Mouse (Mus musculus) cerebellum, postnatal 4 days (tissue): ENCODE results near the gene 1700016D06Rik.
A peak's percentile ranks its signal among the peaks of the same experiment; 100 is the strongest.

Source experiments
- DNase-seq, 2 experiments: peaks; one replicate each; pipeline ENCODE4 v3.0.0; 2022; ENCODE audit warnings: low spot score in 2 of 2, mixed read lengths in 1 of 2

1700016D06Rik gene

DNA sequence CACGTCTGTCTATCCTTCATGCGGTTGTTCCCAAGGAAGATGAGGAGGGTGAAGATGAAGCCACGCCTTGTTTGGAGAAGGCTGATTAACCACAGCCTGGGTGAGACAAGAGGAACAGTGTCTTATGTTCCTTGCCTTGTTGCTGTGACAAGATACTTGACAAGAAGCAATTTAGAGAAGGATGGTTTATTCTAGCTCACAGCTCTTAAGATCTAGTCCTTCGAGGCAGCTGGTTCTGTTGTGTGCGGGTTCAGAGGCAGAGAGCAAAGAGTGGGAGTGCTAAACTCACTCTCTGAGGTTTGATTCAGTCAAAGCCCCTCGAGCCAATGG lies at the start of gene 1700016D06Rik:
TSS of gene 1700016D06Rik (minus strand) at position 31 of the 330 bp plus-strand sequence.
- DNase-seq = no peak

- DNase-seq = no peak
These were observed 48.6 kb upstream of the 1700016D06Rik start for GRCm38 (mm10) chr8:11749472-11749871.

DNA sequence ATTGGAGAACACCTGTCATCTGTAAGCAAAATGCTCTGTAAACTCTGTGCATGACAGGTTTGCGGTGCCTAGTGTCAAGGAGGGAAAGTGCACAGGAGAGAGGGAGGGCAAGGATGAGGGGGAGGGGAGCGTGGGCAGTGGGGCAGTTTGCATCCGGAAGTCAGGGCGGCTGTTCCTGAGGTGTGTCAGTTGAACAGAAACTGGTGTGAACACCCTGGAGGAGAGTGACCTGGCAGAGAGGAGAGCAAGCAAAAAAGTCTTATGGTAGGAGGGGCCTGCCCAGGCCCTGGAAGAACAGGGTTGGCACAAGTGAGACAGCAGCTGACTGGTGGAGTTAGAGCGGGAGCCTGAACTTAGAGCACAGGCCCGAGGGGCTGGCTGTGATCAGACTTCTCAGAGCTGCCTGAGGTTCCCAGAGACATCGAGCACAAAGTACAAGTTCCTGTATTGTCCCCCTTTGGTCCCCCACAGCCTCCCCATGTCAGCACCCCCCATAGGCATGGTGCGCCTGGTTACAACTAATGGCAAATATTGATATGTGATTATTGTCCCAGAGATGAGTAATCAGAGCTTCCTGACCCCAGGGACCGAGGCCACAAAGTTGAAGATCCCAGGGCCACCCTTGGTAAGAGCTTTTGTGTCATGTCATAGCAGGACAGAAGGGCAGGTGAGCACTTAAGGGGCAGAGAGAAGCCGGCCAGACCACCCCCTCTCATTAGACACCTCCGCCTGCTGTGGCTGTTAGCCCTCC lies 46.2 kb upstream of the 1700016D06Rik start:
- no peak for DNase-seq

GRCm38 (mm10) chr8:11743580-11743979 lies 42.7 kb upstream of the 1700016D06Rik start:
- DNase-seq = no peak

DNA sequence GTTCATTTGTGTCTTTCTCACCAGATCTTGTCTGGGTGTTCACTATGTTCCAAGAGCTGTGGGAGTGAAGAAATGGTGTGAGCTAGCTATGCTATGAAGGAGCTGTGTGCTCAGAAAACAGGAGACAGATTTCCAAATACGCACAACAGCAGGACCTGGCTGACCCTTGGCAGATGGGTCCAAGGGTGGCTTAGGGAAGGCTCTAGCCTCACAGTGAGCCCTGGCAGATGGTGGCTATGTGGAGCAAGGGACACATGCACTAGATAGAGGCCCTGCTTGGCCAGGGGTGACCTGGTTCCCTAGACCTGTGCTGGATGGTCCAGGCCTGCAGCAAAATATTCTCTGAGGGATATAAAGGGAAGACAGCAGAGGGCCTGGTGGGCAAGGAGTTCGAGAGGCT lies 40.0 kb upstream of the 1700016D06Rik start:
- no peak for DNase-seq

- DNase-seq = no peak
These were observed 38.2 kb upstream of the 1700016D06Rik start for GRCm38 (mm10) chr8:11739082-11739481.

GRCm38 (mm10) chr8:11737096-11737495 lies 36.2 kb upstream of the 1700016D06Rik start:
- DNase-seq = no peak

DNA sequence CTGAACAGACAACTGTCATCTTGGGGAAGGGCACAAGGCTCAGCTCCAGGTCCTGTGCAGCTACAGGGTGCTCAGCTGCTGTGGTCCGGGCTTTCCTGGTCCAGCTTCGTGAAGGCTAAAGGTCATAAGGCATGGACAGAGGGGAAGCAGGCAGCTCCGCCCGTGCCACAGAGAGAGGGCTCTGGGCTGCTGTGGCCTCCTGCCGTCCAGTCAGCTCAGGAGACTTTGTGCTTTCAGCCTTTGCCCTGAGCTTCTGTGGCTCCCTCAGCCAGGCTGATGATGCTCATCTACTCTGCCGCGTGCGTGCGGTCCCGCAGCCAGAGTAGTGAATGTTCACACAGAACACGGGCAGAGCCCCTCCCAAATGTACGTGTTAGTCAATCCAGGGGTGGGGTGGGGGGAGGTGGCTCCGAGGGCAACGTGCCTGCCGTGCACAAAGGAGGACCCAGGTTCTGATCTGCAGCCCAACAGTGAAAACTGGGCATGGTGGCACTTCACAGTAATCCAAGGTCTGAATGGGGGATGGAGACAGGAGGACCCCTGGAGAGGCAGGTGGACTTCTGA lies 34.9 kb upstream of the 1700016D06Rik start:
- no peak for DNase-seq

- no peak for DNase-seq
These were observed 29.5 kb upstream of the 1700016D06Rik start for GRCm38 (mm10) chr8:11730271-11730940.

DNA sequence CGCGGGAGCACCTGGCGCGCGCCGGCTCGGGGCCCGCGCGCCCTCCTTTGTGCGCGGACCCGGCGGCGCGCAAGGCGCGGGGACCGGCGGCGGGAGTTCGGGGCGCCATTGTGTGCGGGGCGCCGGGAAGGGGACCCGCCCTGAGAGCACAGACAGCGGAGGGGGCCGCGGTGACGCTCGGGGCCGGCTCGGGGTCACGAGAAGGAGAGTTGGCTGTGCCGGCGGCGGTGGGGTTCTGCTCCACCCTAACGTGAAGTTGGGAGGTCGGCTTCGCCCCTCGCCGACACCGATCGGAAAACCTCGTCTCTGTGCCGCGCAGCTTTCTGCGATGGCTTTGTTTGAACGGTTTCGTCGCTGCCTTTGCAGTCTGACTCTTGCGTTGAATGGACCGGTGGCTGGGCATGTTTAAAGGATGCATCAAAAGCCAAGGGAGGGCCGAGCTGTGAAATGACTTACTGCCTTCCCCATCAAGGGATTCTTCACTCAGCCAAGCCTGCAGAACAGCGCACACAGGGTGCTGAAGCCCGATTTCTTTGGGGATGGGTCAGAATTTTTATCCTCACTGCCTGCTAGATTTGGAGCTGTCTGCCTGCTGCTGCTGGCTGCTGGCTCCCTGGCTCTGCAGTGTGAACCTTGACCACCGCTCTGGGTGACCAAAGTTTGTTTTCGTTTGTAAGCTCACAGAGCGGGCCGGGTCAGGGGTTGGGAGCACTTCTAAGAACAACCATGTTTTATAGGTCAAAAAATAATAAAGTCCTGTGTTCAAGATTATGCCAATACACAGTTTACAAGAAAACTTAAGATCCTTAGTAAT lies 27.8 kb upstream of the 1700016D06Rik start:
- peak; percentile 30 to 59 for DNase-seq

- peak; percentile 56 to 82 for DNase-seq
These were observed 27.0 kb upstream of the 1700016D06Rik start, which contains the start of gene Arhgef7 for GRCm38 (mm10) chr8:11727651-11728481. Arhgef7 (plus strand) TSS chr8:11727721.

DNA sequence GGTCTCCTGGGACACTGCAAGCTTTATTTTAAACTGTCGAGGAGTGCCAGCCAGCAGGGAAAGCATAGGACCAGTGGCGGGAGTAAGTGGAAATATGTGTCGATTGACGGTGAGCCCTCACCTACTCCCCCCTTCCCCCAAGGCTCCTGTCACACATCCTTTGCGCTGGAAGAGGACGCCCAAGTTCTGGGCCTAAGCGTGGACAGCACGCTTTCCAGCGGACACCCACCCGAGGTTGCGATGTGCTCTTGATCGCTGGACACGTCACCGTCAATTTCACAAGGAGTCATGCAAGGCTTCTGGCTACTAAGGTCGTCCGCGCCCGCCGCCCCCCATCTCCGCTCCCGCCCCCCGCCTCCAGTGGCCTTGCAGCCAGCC lies 26.4 kb upstream of the 1700016D06Rik start:
- DNase-seq = no peak

DNA sequence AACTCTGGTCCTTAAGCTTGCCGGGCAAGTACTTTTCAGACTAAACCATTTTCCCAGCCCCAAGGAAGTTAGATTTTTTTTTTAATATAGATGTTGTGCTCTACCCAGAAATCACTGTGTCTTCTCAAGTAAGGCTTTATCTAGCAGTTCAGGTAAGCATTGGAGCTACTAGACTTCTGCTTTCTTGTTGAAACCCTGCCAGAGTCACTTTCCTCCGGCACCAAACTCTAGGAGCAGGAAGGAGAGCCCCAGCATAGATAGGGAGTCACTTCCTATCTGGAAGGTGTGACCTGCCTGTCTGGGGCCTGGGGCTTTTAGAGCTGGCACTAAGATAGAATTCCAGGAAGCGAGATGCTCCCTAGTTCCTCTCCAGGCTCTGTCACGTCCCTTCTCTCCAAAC lies 16.3 kb upstream of the 1700016D06Rik start:
- no peak for DNase-seq

DNA sequence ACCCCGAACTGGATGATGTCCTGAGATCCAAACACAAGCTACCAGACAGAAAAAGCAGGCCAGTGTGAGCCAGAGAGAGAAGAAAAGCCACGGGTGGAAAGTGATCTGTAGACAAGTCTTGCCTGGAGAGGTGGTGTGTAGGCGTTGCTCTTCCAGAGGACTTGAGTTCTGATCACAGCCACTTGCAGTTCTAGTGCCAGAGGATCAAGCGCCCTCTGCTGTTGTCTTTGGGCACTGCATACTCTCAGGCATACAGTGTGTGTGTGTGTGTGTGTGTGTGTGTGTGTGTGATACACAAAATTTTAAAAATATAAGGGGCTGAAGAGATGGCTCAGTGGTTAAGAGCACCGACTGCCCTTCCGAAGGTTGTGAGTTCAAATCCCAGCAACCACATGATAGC lies 11.4 kb upstream of the 1700016D06Rik start:
- DNase-seq = no peak

GRCm38 (mm10) chr8:11710415-11710814 lies 9.6 kb upstream of the 1700016D06Rik start:
- no peak for DNase-seq

DNA sequence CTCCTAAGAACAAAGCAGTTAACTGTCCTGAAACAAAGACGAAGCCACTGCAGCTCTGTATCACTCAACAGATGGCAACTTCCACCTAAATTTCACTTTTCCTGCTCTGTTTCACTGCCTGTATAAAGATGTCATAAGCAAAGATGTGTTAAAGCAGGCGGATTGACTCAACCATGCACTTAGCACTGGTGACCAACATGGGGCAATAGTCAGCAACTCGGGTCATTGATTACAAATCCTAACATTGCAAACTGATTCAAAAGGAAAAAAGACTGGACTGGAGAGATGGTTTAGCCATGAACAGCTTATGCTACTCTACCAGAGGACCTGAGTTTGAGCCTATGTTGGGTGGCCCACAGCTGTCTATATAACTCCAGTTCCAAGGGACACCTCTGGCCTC lies 8.7 kb upstream of the 1700016D06Rik start:
- DNase-seq = no peak

GRCm38 (mm10) chr8:11708815-11709214 lies 8.0 kb upstream of the 1700016D06Rik start:
- no peak for DNase-seq

GRCm38 (mm10) chr8:11707701-11708100 lies 6.8 kb upstream of the 1700016D06Rik start:
- no peak for DNase-seq

GRCm38 (mm10) chr8:11705818-11706217 lies 5.0 kb upstream of the 1700016D06Rik start:
- DNase-seq = no peak

DNA sequence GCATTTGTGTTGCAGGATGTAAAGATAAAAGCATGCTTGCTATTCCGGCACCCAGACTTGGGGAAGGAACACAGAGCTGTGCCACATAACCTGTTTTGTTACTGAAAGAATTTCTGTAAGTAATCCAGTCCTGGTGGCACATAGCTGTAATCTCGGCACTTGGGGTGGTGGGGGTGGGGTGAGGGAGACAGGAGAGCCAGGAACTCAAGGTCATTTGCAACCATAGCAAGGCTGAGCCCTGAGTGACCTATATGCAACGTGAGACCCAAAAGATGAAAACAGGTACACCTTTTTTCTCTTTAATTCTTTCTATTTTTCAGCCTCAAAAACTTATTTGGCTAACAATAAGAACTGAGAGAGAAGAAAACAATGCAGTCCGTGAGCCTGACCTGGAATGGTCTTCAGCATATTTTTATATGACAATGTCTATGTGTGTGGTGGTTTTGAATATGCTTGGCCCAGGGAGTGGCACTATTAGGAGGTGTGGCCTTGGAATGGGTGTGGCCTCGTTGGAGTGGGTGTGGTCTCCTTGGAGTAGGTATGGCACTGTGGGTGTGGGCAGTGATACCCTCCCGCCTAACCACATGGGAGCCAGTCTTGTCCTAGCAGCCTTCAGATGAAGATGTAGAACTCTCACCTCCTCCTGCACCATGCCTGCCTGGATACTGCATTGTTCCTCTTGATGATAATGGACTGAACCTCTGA lies 4.0 kb upstream of the 1700016D06Rik start:
- no peak for DNase-seq

- DNase-seq = no peak
These were observed 2.9 kb upstream of the 1700016D06Rik start for GRCm38 (mm10) chr8:11703789-11704188.
